Comparison of ENCODE assay signal across 21 mouse cellular contexts in the genomic region with DNA sequence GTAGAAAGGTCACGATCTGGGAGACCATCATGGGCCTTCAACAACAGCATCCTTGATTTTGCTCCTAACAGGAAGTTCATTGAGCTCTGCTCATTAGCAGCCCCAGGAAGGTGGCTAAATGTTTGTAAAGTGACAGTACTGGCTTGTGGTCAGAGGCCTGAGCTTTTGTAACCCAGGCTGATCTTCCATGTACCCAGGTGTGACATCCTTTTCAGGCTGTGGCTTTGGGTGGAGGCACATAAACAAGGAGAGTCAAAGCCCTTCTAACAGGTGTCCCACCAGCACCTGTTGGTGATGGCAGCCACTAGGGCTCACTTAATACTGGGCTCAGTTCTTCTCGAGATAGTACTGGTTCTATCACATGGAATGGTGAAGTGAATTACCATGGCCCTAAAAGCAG.
DNase-seq lines count a peak whose midpoint lies in the region; TF ChIP-seq lines count a peak whose summit lies in the region.
"Had no signal": no experiment of that assay in that cellular context is flagged by ENCODE, and none has a peak within 500 bp of the region (broad histone marks: within the 10 kb centered on the region; RNA-seq: fewer than 3 reads in every experiment).

No protein-coding gene starts in this region.

- no peaks in the 10 kb centered on the region for H3K27me3 ChIP-seq in CH12.LX (replicated peaks)
- H3K27me3 ChIP-seq: embryonic facial prominence, embryonic 13.5 days; embryonic facial prominence, embryonic 15.5 days; forebrain, embryonic 12.5 days; Patski had no signal

- H3K79me2 ChIP-seq in CH12.LX (replicated peaks; ENCODE audit: control insufficient read depth, extremely low read depth, insufficient read depth, poor library complexity, severe bottlenecking): no peaks in the 10 kb centered on the region

- dilution Hi-C loops in CH12.LX (cut with MboI; ENCODE audit: extremely low pct_ligation_motif_present, extremely low pct_unique_long_range_greater_than_20kb, low sequenced_read_pairs): no loop called here

- in situ Hi-C loops in CH12.LX (cut with MboI; ENCODE audit: low pct_ligation_motif_present, low pct_unique_long_range_greater_than_20kb, low sequenced_read_pairs): no loop called here

- no peak overlapping the region for H3K4me3 ChIP-seq in CH12.LX (replicated peaks in 1 of 3; ENCODE audit: low read depth in 2 of 3, low read length in 2 of 3, poor library complexity in 1 of 3)
- H3K4me3 ChIP-seq: embryonic facial prominence, embryonic 13.5 days; embryonic facial prominence, embryonic 15.5 days; erythroblast, embryonic 14.5 days; forebrain, embryonic 10.5 days; forebrain, embryonic 12.5 days had no signal

- no peak overlapping the region for H3K27ac ChIP-seq in CH12.LX (ENCODE audit: insufficient read depth, low read depth)
- H3K27ac ChIP-seq: embryonic facial prominence, embryonic 13.5 days; embryonic facial prominence, embryonic 15.5 days; forebrain, embryonic 10.5 days; forebrain, embryonic 12.5 days had no signal

- H3K9me3 ChIP-seq in CH12.LX (replicated peaks; ENCODE audit: low read length): peaks cover 5% of the 10 kb centered on the region
- H3K9me3 ChIP-seq: embryonic facial prominence, embryonic 13.5 days; embryonic facial prominence, embryonic 15.5 days; forebrain, embryonic 12.5 days had no signal

- H3K36me3 ChIP-seq in CH12.LX (replicated peaks in 1 of 2; ENCODE audit: control insufficient read depth in 1 of 2, insufficient read depth in 1 of 2, low read length in 1 of 2): no peaks in the 10 kb centered on the region
- H3K36me3 ChIP-seq: embryonic facial prominence, embryonic 13.5 days; embryonic facial prominence, embryonic 15.5 days; forebrain, embryonic 10.5 days; forebrain, embryonic 12.5 days had no signal

- no peak overlapping the region for H3K9ac ChIP-seq in CH12.LX (ENCODE audit: insufficient read depth, low read depth)
- H3K9ac ChIP-seq: embryonic facial prominence, embryonic 13.5 days; embryonic facial prominence, embryonic 15.5 days; forebrain, embryonic 12.5 days had no signal

- TF ChIP-seq EP300 in CH12.LX (IDR thresholded peaks at IDR 0.05; ENCODE audit: low read length): no peak

- TF ChIP-seq CTCF in CH12.LX (conservative IDR thresholded peaks at IDR 0.05 in 1 of 2, IDR thresholded peaks at IDR 0.05 in 1 of 2; ENCODE audit: low read depth in 2 of 2, low read length in 2 of 2): no peak

- peaks cover 12 to 46% of the 10 kb centered on the region in 2 experiments; a peak in 3 of 4 replicates for H3K4me1 ChIP-seq in CH12.LX (ENCODE audit: control insufficient read depth in 1 of 2, insufficient read depth in 2 of 2)

- peak; percentile 14 for DNase-seq in thymus, postnatal 14 days
- DNase-seq in thymus, postnatal 10 days (ENCODE audit: low spot score in 2 of 2): no peak
- no peak for DNase-seq in CH12.LX (ENCODE audit: extremely low read depth)
- DNase-seq in natural killer cell, adult 2 months (ENCODE audit: low spot score in 2 of 2): peak; percentile 58 to 68
- DNase-seq in cerebellum, postnatal 4 days (ENCODE audit: low spot score in 2 of 2): no peak
- no peak for DNase-seq in frontal cortex, postnatal 25 days (ENCODE audit: low spot score in 2 of 2)
- DNase-seq: adrenal gland, adult 8-10 months; adrenal gland, postnatal 14 days; adrenal gland, postnatal 36 days; cerebellum, adult 11-12 months; cerebellum, adult 2 months; cerebellum, adult 9-10 months; cerebellum, postnatal 10 days; cerebellum, postnatal 25 days; embryo, embryonic 11 days had no signal

- H3K4me2 ChIP-seq in CH12.LX (ENCODE audit: insufficient read depth, low read depth, poor library complexity, severe bottlenecking): no peak overlapping the region
- H3K4me2 ChIP-seq: embryonic facial prominence, embryonic 13.5 days; embryonic facial prominence, embryonic 15.5 days; forebrain, embryonic 12.5 days had no signal

- TF ChIP-seq POLR2A in CH12.LX (IDR thresholded peaks at IDR 0.05; ENCODE audit: low read depth, low read length): no peak

- no peak for TF ChIP-seq RAD21 in CH12.LX (IDR thresholded peaks at IDR 0.05; ENCODE audit: low read depth, low read length)

TF ChIP-seq in CH12.LX, 34 proteins besides CTCF, POLR2A, EP300 and RAD21:
- peak; percentile 44; the same call in 1 of the 2 replicates for TF ChIP-seq TCF12 (IDR thresholded peaks at IDR 0.05; ENCODE audit: low read depth, low read length)
- TF ChIP-seq UBTF (IDR thresholded peaks at IDR 0.05; ENCODE audit: low read depth, low read length): no peak
- TF ChIP-seq E2F4 (IDR thresholded peaks at IDR 0.05; ENCODE audit: insufficient replicate concordance, low read depth, low read length): no peak
- no peak for TF ChIP-seq USF2 (conservative IDR thresholded peaks at IDR 0.05; ENCODE audit: low read depth, low read length)

Comparison
In these comparisons a context has a peak if more than half of its experiments do, and no peak if none do; other contexts are left out.
1. DNase-seq: peak in thymus, postnatal 14 days (single experiment) and natural killer cell, adult 2 months (2 of 2); none in thymus, postnatal 10 days (0 of 2), CH12.LX (single experiment), cerebellum, postnatal 4 days (0 of 2) and frontal cortex, postnatal 25 days (0 of 2).